Mouse (Mus musculus) liver, embryonic 14.5 days (tissue): ENCODE results near the gene Cpb1.

ENCODE experiments used
- CTCF ChIP-seq: IDR thresholded peaks from 2 replicates; pipeline ENCODE4 v1.5.1; 2016; ENCODE audit warnings: antibody characterized with exemption, low read depth, control low read depth
- EP300 ChIP-seq: IDR thresholded peaks from 2 replicates; pipeline ENCODE4 v1.6.1; 2016; ENCODE audit warnings: antibody characterized with exemption, low read depth

DNA sequence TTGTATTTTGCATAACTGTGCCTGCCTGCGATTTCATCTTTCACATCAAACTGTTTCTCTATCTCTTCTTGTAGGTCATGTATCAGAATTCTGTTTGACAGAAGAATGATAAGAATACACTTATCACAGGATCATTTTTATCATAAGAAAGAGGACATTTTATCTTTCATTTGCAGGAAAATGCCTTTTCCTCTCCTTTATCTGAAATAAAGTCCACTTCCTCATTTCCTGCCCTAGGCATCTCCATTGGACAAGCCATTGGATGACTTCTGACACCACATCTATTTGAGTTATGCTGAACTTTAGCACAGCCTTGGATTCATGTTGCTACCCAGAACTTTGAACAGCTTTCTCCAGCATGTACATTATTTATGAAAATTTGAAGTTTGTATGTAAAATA is 46.5 kb downstream of the Cpb1 start:
- TF ChIP-seq CTCF (no peak), EP300 (no peak)
